33 mouse cellular contexts compared by ENCODE assay signal in the genomic region with DNA sequence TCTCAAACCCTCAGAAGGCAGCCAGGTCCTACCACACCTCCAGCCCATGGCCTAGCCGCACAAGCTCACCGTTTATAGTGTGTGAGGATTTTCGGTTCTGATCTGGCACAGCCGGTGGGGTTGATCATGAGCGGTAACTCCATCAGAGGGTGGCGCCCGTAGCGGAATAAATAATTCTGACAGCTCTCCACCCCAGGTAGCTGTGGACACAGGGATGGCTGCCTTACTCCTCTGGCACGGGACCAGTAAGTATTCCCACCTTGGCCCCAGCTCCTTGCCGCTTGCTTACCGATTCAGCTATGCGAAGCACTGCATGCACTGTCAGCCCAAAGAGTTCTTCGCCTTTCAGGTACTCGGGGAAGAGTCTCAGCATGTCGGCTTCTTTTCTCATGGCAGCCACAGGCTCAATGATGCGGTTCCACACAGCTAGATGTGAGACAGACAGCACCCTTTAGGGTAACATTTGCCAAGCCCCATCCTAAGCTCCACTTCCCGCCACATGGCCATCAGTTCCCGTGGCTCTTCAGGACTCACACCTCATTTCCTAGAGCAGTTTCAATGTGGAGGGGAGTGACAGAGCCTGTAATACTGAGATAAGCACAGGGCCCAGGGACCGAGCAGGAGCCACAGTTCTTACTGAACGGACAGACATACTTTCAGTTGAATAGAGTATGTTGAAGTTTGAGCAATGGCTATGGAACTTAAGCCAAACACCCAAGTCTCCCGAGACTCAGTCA. TPM values are rescaled to one million over a fixed set of nuclear protein-coding genes. Genes with fewer than 3 reads are reported as not detected.
DNase-seq lines count a peak whose midpoint lies in the region; ATAC-seq lines count a peak whose summit lies in the region.
"Had no signal": no experiment of that assay in that cellular context is flagged by ENCODE, and none has a peak within 500 bp of the region (broad histone marks: within the 10 kb centered on the region; RNA-seq: fewer than 3 reads in every experiment).

No protein-coding gene starts in this region.

- no peak overlapping the region for H3K4me2 ChIP-seq in heart, embryonic 13.5 days
- peak overlapping the region; percentile 61 for H3K4me2 ChIP-seq in liver, embryonic 12.5 days
- H3K4me2 ChIP-seq: embryonic facial prominence, embryonic 13.5 days; forebrain, embryonic 15.5 days; heart, embryonic 15.5 days; kidney, embryonic 15.5 days; limb, embryonic 12.5 days; neural tube, embryonic 13.5 days had no signal

- DNase-seq in heart, postnatal 4 days = no peak
- DNase-seq in c-Kit-positive CD71-positive TER-119-positive erythroid progenitor cells, embryonic 14.5 days (ENCODE audit: low spot score) = peak; percentile 81
- DNase-seq in cerebellum, postnatal 14 days = no peak
- DNase-seq: adrenal gland, adult 8-10 months; cerebellum, postnatal 25 days; embryo, embryonic 11 days; gastrocnemius, postnatal 14 days; heart, adult 2 months; kidney, postnatal 4 days; lung, adult 2 months; lung, postnatal 14 days; right cerebral cortex, adult 18-20 months; right cerebral cortex, postnatal 4 days had no signal

- WGBS in heart, embryonic 13.5 days = 85% methylated on average over 21 of the region's 21 CpGs
- 65% methylated on average over 21 of the region's 21 CpGs for WGBS in liver, embryonic 12.5 days (ENCODE audit: insufficient replicate concordance)

- H3K4me1 ChIP-seq in heart, embryonic 13.5 days = peaks cover 26% of the 10 kb centered on the region
- peaks cover 68% of the 10 kb centered on the region for H3K4me1 ChIP-seq in liver, embryonic 12.5 days
- H3K4me1 ChIP-seq: forebrain, embryonic 15.5 days had no signal

- peaks cover 94% of the 10 kb centered on the region for H3K36me3 ChIP-seq in heart, embryonic 13.5 days
- peaks cover 93% of the 10 kb centered on the region for H3K36me3 ChIP-seq in liver, embryonic 12.5 days

- no peak for ATAC-seq in heart, embryonic 13.5 days (ENCODE audit: extremely low read depth, insufficient number of reproducible peaks, low FRiP score, low TSS enrichment)
- peak; percentile 90 for ATAC-seq in liver, embryonic 12.5 days
- peak; percentile 68 for ATAC-seq in megakaryocyte progenitor cell, adult 5-6 weeks (replicated peaks; ENCODE audit: poor library complexity)
- no peak for ATAC-seq in megakaryocyte, adult 5-6 weeks (ENCODE audit: poor library complexity, severe bottlenecking)
- no peak for ATAC-seq in activated CD4-positive, CD25-positive, alpha-beta regulatory T cell, adult 4 months
- ATAC-seq: forebrain, embryonic 15.5 days; hindbrain, embryonic 16.5 days; intestine, postnatal 0 days; midbrain, embryonic 16.5 days had no signal

- no peak overlapping the region for H3K27ac ChIP-seq in heart, embryonic 13.5 days (replicated peaks)
- H3K27ac ChIP-seq in liver, embryonic 12.5 days = peak overlapping the region; percentile 94
- H3K27ac ChIP-seq: embryonic facial prominence, embryonic 13.5 days; forebrain, embryonic 15.5 days; heart, adult 2 months; heart, embryonic 15.5 days; kidney, embryonic 15.5 days; limb, embryonic 12.5 days; neural tube, embryonic 13.5 days had no signal

- no peaks in the 10 kb centered on the region for H3K27me3 ChIP-seq in heart, embryonic 13.5 days (replicated peaks)
- no peaks in the 10 kb centered on the region for H3K27me3 ChIP-seq in liver, embryonic 12.5 days (replicated peaks)
- H3K27me3 ChIP-seq: embryonic facial prominence, embryonic 13.5 days; forebrain, embryonic 15.5 days; heart, embryonic 15.5 days; kidney, embryonic 15.5 days; limb, embryonic 12.5 days; megakaryocyte, embryonic 14.5 days; neural tube, embryonic 13.5 days had no signal

- H3K9ac ChIP-seq in heart, embryonic 13.5 days = 0 out of 2 replicates have a peak overlapping the region, but pooled peaks have one; percentile 14
- H3K9ac ChIP-seq in liver, embryonic 12.5 days = peak overlapping the region; percentile 63
- H3K9ac ChIP-seq: embryonic facial prominence, embryonic 13.5 days; forebrain, embryonic 15.5 days; heart, embryonic 15.5 days; kidney, embryonic 15.5 days; limb, embryonic 12.5 days; neural tube, embryonic 13.5 days had no signal

- no peak overlapping the region for H3K4me3 ChIP-seq in heart, embryonic 13.5 days
- H3K4me3 ChIP-seq in liver, embryonic 12.5 days = peak overlapping the region; percentile 30
- H3K4me3 ChIP-seq: embryonic facial prominence, embryonic 13.5 days; forebrain, embryonic 15.5 days; heart, adult 2 months; heart, embryonic 15.5 days; kidney, embryonic 15.5 days; limb, embryonic 12.5 days; megakaryocyte, embryonic 14.5 days; myocyte; neural tube, embryonic 13.5 days had no signal

- no peaks in the 10 kb centered on the region for H3K9me3 ChIP-seq in heart, embryonic 13.5 days
- no peaks in the 10 kb centered on the region for H3K9me3 ChIP-seq in liver, embryonic 12.5 days (replicated peaks)
- H3K9me3 ChIP-seq: embryonic facial prominence, embryonic 13.5 days; forebrain, embryonic 15.5 days; heart, embryonic 15.5 days; kidney, embryonic 15.5 days; limb, embryonic 12.5 days; megakaryocyte, embryonic 14.5 days; neural tube, embryonic 13.5 days had no signal

RNA-seq across cellular contexts. Expression of a gene that starts 5.9 kb away (rescaled TPM):
- polyA plus RNA-seq in heart, embryonic 13.5 days (2015; fragmentation: Nextera tagmentation; extraction: Ambion mirVana) = 88.3 and 95.1 TPM in 2 replicates
- total RNA-seq in heart, postnatal 4 days (2021) = 10 to 100 TPM; 88.9 to 89.3 TPM
- 114 TPM in 2 replicates for polyA plus RNA-seq in liver, embryonic 12.5 days (2016; fragmentation: Nextera tagmentation; extraction: Ambion mirVana)
- total RNA-seq in megakaryocyte progenitor cell, adult 5-6 weeks (2015) = 38.4 and 50.6 TPM in 2 replicates
- total RNA-seq in megakaryocyte progenitor cell, adult 5-6 weeks (2017) = 97.3 and 105 TPM in 2 replicates
- 60.5 TPM in 2 replicates for total RNA-seq in megakaryocyte, adult 5-6 weeks (2015)
- total RNA-seq in megakaryocyte, adult 5-6 weeks (2017) = 99.7 and 126 TPM in 2 replicates
- 100 to 1,000 TPM in 1 of 2 experiments, 10 to 100 TPM in 1; 98.2 to 133 TPM for polyA plus RNA-seq in activated CD4-positive, CD25-positive, alpha-beta regulatory T cell, adult 4 months (2017; shearing (Covaris generic))

RNA-seq across cellular contexts. Expression of a gene that starts 27.9 kb away (rescaled TPM):
- 0.09 and 0.16 TPM in 2 replicates for polyA plus RNA-seq in heart, embryonic 13.5 days (2015; fragmentation: Nextera tagmentation; extraction: Ambion mirVana)
- 1 to 10 TPM in 1 of 2 experiments, under 1 TPM in 1; 0.93 to 1.2 TPM for total RNA-seq in heart, postnatal 4 days (2021)
- not detected in 2 replicates for polyA plus RNA-seq in liver, embryonic 12.5 days (2016; fragmentation: Nextera tagmentation; extraction: Ambion mirVana)
- not detected in 2 replicates for total RNA-seq in megakaryocyte progenitor cell, adult 5-6 weeks (2015)
- under 0.01 and 0.10 TPM in 2 replicates for total RNA-seq in megakaryocyte progenitor cell, adult 5-6 weeks (2017)
- total RNA-seq in megakaryocyte, adult 5-6 weeks (2015) = not detected in 2 replicates
- total RNA-seq in megakaryocyte, adult 5-6 weeks (2017) = 0.15 and 0.16 TPM in 2 replicates
- not detected for polyA plus RNA-seq in activated CD4-positive, CD25-positive, alpha-beta regulatory T cell, adult 4 months (2017; shearing (Covaris generic))
- polyA plus RNA-seq: embryonic facial prominence, embryonic 13.5 days; limb, embryonic 12.5 days had no signal

RNA-seq across cellular contexts. Expression of a gene that starts 33.8 kb away (rescaled TPM):
- 8.1 and 8.9 TPM in 2 replicates for polyA plus RNA-seq in heart, embryonic 13.5 days (2015; fragmentation: Nextera tagmentation; extraction: Ambion mirVana)
- total RNA-seq in heart, postnatal 4 days (2021) = 10 to 100 TPM; 65.6 to 67.2 TPM
- 7.0 TPM in 2 replicates for polyA plus RNA-seq in liver, embryonic 12.5 days (2016; fragmentation: Nextera tagmentation; extraction: Ambion mirVana)
- total RNA-seq in megakaryocyte progenitor cell, adult 5-6 weeks (2015) = 38.5 and 43.3 TPM in 2 replicates
- 18.6 and 29.0 TPM in 2 replicates for total RNA-seq in megakaryocyte progenitor cell, adult 5-6 weeks (2017)
- 33.7 and 37.1 TPM in 2 replicates for total RNA-seq in megakaryocyte, adult 5-6 weeks (2015)
- total RNA-seq in megakaryocyte, adult 5-6 weeks (2017) = 16.7 and 52.1 TPM in 2 replicates
- 10 to 100 TPM; 21.7 to 29.2 TPM for polyA plus RNA-seq in activated CD4-positive, CD25-positive, alpha-beta regulatory T cell, adult 4 months (2017; shearing (Covaris generic))

RNA-seq across cellular contexts. Expression of a gene that starts 47.5 kb away (rescaled TPM):
- not detected in 2 replicates for polyA plus RNA-seq in heart, embryonic 13.5 days (2015; fragmentation: Nextera tagmentation; extraction: Ambion mirVana)
- total RNA-seq in heart, postnatal 4 days (2021) = not detected
- not detected in 2 replicates for polyA plus RNA-seq in liver, embryonic 12.5 days (2016; fragmentation: Nextera tagmentation; extraction: Ambion mirVana)
- total RNA-seq in megakaryocyte progenitor cell, adult 5-6 weeks (2015) = not detected in 2 replicates
- total RNA-seq in megakaryocyte progenitor cell, adult 5-6 weeks (2017) = not detected in 2 replicates
- not detected in 2 replicates for total RNA-seq in megakaryocyte, adult 5-6 weeks (2015)
- not detected in 2 replicates for total RNA-seq in megakaryocyte, adult 5-6 weeks (2017)
- polyA plus RNA-seq in activated CD4-positive, CD25-positive, alpha-beta regulatory T cell, adult 4 months (2017; shearing (Covaris generic)) = not detected
- total RNA-seq: adrenal gland, adult 8-10 months; ES-E14; heart, adult 2 months; hematopoietic stem cell, adult 5-6 weeks; left cerebral cortex, postnatal 14 days had no signal
- polyA plus RNA-seq: embryonic facial prominence, embryonic 13.5 days; heart, adult 2 months; heart, embryonic 15.5 days; intestine, postnatal 0 days; limb, embryonic 12.5 days; lung, adult 2 months; thymus, postnatal 0 days had no signal

RNA-seq across cellular contexts. Expression of a gene that starts 57.2 kb away (rescaled TPM):
- polyA plus RNA-seq in heart, embryonic 13.5 days (2015; fragmentation: Nextera tagmentation; extraction: Ambion mirVana) = 6.2 and 6.6 TPM in 2 replicates
- 1 to 10 TPM; 2.0 TPM for total RNA-seq in heart, postnatal 4 days (2021)
- polyA plus RNA-seq in liver, embryonic 12.5 days (2016; fragmentation: Nextera tagmentation; extraction: Ambion mirVana) = 4.9 TPM in 2 replicates
- total RNA-seq in megakaryocyte progenitor cell, adult 5-6 weeks (2015) = 10.7 and 17.8 TPM in 2 replicates
- 5.4 and 7.9 TPM in 2 replicates for total RNA-seq in megakaryocyte progenitor cell, adult 5-6 weeks (2017)
- 4.8 and 9.6 TPM in 2 replicates for total RNA-seq in megakaryocyte, adult 5-6 weeks (2015)
- total RNA-seq in megakaryocyte, adult 5-6 weeks (2017) = 3.4 and 10.2 TPM in 2 replicates
- 1 to 10 TPM; 8.7 to 8.8 TPM for polyA plus RNA-seq in activated CD4-positive, CD25-positive, alpha-beta regulatory T cell, adult 4 months (2017; shearing (Covaris generic))

Comparison
In these comparisons a context has a peak if more than half of its experiments do, and no peak if none do; other contexts are left out.
1. ATAC-seq: peak in liver, embryonic 12.5 days (single experiment) and megakaryocyte progenitor cell, adult 5-6 weeks (single experiment); none in heart, embryonic 13.5 days (single experiment), megakaryocyte, adult 5-6 weeks (single experiment) and activated CD4-positive, CD25-positive, alpha-beta regulatory T cell, adult 4 months (single experiment).